Mouse (Mus musculus) spleen, postnatal 36 days (tissue): ENCODE data around the gene Olfr166.
"Not testable (repeated sequence)": the region's sequence is repeated elsewhere in the genome, so short reads cannot be mapped to it uniquely, and the experiment has no call there.

Source experiments
- DNase-seq, 2 experiments: peaks; one replicate each; pipeline ENCODE4 v3.0.0; 2022; ENCODE audit warnings: low spot score in 2 of 2, mixed read lengths in 1 of 2

Olfr166 gene

DNA sequence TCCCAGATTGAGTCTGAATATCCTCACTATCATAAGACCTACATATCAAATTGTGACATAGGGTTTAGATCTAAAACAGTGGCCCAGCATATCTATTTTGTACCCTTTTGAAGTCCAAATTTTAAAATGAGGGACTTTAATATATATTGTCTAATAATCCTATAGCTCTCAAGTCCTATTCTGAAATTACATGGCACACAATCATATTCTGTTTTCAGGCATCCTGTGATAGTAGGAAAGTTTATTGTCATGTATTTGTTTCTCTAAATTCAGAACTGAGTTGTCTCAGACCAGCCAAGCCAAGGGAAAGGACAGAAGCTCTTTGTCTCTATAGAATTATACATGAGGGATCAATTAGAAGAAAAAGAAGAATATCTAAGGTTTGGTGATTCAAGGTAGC lies at the start of gene Olfr166:
Gene Olfr166, plus strand, starts transcription at position 301 of the 400 bp plus-strand sequence.
- no peak for DNase-seq

DNA sequence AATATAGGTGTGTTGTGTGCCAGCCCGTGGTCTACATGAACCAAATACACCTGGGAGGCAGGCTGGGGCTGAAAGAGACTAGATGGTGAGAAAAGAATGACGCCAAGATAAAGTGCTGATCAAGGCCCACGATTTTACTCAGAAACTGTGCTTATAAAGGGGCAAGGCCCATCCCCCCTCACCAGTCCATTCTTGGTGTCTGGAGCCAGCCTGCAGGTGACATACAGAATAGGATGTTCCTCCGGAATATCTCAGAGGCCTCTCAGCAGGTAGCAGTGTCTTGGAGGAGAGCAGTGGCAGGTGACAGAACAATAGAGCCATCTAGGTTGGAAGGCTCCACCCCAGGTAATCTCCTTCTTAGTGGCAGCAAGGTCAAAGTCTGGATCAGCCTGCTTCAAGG lies 24.8 kb upstream of the Olfr166 start:
- DNase-seq = not testable (repeated sequence)

- no peak for DNase-seq
These were observed 19.1 kb upstream of the Olfr166 start for GRCm38 (mm10) chr16:19464365-19464764.

DNA sequence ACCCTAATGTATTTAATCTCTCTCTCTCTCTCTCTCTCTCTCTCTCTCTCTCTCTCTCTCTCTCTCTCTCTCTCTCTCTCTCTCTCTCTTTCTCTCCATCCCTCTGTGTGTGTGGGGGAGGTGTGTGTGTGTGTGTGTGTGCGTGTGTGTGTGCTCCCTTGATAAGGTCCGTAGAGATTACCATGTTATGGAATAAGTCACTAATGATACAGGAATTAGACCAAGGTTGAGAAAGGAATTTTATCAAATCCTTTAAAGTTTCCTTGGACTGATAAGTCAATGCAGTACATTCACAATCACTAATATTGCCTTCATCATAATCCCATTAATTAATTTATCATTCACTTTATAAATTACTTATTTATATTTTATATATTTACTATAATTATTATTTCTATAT lies 38.7 kb downstream of the Olfr166 start, which contains the start of gene Olfr167:
Gene Olfr167, minus strand, starts transcription at position 101 of the 400 bp plus-strand sequence.
- DNase-seq = no peak

GRCm38 (mm10) chr16:19535455-19535854 lies 52.0 kb downstream of the Olfr166 start, which contains the start of gene Olfr168:
Olfr168 (minus strand) TSS chr16:19535555.
- no peak for DNase-seq
